Mouse (Mus musculus) small intestine, adult 2 months (tissue): ENCODE results near the gene Ttc7b. TPM values are rescaled to one million over a fixed set of nuclear protein-coding genes. Genes with fewer than 3 reads are reported as not detected.

Source experiments
- H3K27ac ChIP-seq: fragments of 200-500 bp; 2 replicates; pipeline ENCODE4 v1.5.1; 2012; ENCODE audit warnings: low read depth, low read length, control low read depth, inconsistent platforms; ENCODE audit not compliant: insufficient read depth
- H3K27me3 ChIP-seq: fragments of 200-500 bp; 2 replicates; pipeline ENCODE4 v1.6.1; 2012; ENCODE audit warnings: mild to moderate bottlenecking, moderate library complexity, low read length, inconsistent platforms; ENCODE audit not compliant: control insufficient read depth, insufficient read depth
- H3K36me3 ChIP-seq: fragments of 200-500 bp; 2 replicates; pipeline ENCODE4 v1.6.1; 2012; ENCODE audit warnings: mild to moderate bottlenecking, low read length, control low read depth, inconsistent platforms; ENCODE audit not compliant: control insufficient read depth, insufficient read depth
- H3K4me1 ChIP-seq: fragments of 200-500 bp; 2 replicates; pipeline ENCODE4 v1.6.1; 2012; ENCODE audit warnings: low read length, inconsistent platforms, mixed read lengths; ENCODE audit not compliant: control insufficient read depth, insufficient read depth, insufficient read length
- H3K4me3 ChIP-seq: fragments of 200-500 bp; 2 replicates; pipeline ENCODE4 v1.5.1; 2012; ENCODE audit warnings: low read depth, mild to moderate bottlenecking, control low read depth, inconsistent platforms, low read length, moderate library complexity
- CTCF ChIP-seq: fragments of 200-500 bp; IDR thresholded peaks from 2 replicates; pipeline ENCODE4 v1.5.1; 2012; ENCODE audit warnings: low read depth, mild to moderate bottlenecking, control low read depth, inconsistent platforms, low read length, moderate library complexity, mixed read lengths; ENCODE audit not compliant: insufficient replicate concordance, insufficient read length; ENCODE audit errors: extremely low read depth
- POLR2A ChIP-seq: fragments of 200-500 bp; IDR thresholded peaks from 2 replicates; pipeline ENCODE4 v1.6.1; 2012; ENCODE audit warnings: low read depth, mild to moderate bottlenecking, control low read depth, inconsistent platforms, low read length, moderate library complexity
- WGBS: fragments of 180-500 bp; shearing (Covaris S2); methylation state at CpG from one replicate; pipeline ENCODE4 v1.1.7; 2018; 5-methylcytosine and 5-hydroxymethylcytosine counted together
- polyA plus RNA-seq: library from polyadenylated mRNA; depleted of rRNA; stranded (reverse); fragments of >200 nt; gene quantifications from 2 replicates; pipeline ENCODE4 v1.2.3, GENCODE M21; 2012

Gene Ttc7b
- polyA plus RNA-seq, 1 experiment = 13.0 TPM

GRCm38 (mm10) chr12:100514611-100515010 is 6.0 kb downstream of the Ttc7b start:
- 78% methylated on average over 1 of the region's 1 CpGs for WGBS

GRCm38 (mm10) chr12:100513131-100513530 is 7.5 kb downstream of the Ttc7b start:
- no peaks in the 10 kb centered on the region; the same call in 1 of the 2 replicates for H3K4me1 ChIP-seq
- TF ChIP-seq POLR2A (no peak), CTCF (no peak)
- H3K4me3 ChIP-seq = no peak overlapping the region
- H3K27me3 ChIP-seq = no peaks in the 10 kb centered on the region
- H3K27ac ChIP-seq = no peak overlapping the region
- no peaks in the 10 kb centered on the region for H3K36me3 ChIP-seq
- WGBS = 88% methylated on average over 5 of the region's 5 CpGs

More at GRCm38 (mm10) chr12:100514611-100515010, 6.0 kb downstream of the Ttc7b start:
- no peak overlapping the region for H3K27ac ChIP-seq
- peaks cover 6% of the 10 kb centered on the region for H3K4me1 ChIP-seq
- no peak for TF ChIP-seq CTCF
- no peak for TF ChIP-seq POLR2A
- no peak overlapping the region for H3K4me3 ChIP-seq
- no peaks in the 10 kb centered on the region for H3K36me3 ChIP-seq
- H3K27me3 ChIP-seq = no peaks in the 10 kb centered on the region

GRCm38 (mm10) chr12:100512641-100513040 is 8.0 kb downstream of the Ttc7b start:
- Histone ChIP-seq H3K36me3 (no peaks in the 10 kb centered on the region), H3K27me3 (no peaks in the 10 kb centered on the region), H3K4me1 (no peaks in the 10 kb centered on the region), H3K27ac (no peak overlapping the region), H3K4me3 (no peak overlapping the region)
- 87% methylated on average over 9 of the region's 9 CpGs for WGBS
- no peak for TF ChIP-seq POLR2A
- no peak for TF ChIP-seq CTCF

- Histone ChIP-seq H3K4me1 (no peaks in the 10 kb centered on the region), H3K36me3 (no peaks in the 10 kb centered on the region), H3K27me3 (no peaks in the 10 kb centered on the region), H3K4me3 (no peak overlapping the region), H3K27ac (no peak overlapping the region)
- no peak for TF ChIP-seq CTCF
- no peak for TF ChIP-seq POLR2A
- 85% methylated on average over 9 of the region's 9 CpGs for WGBS
Observed at GRCm38 (mm10) chr12:100509615-100510282, 10.9 kb downstream of the Ttc7b start.

- Histone ChIP-seq H3K27ac (no peak overlapping the region), H3K4me1 (no peaks in the 10 kb centered on the region), H3K27me3 (no peaks in the 10 kb centered on the region), H3K36me3 (no peaks in the 10 kb centered on the region), H3K4me3 (no peak overlapping the region)
- TF ChIP-seq CTCF = no peak
- no peak for TF ChIP-seq POLR2A
- 81% methylated on average over 5 of the region's 5 CpGs for WGBS
Observed at GRCm38 (mm10) chr12:100508668-100509067, 12.0 kb downstream of the Ttc7b start.

DNA sequence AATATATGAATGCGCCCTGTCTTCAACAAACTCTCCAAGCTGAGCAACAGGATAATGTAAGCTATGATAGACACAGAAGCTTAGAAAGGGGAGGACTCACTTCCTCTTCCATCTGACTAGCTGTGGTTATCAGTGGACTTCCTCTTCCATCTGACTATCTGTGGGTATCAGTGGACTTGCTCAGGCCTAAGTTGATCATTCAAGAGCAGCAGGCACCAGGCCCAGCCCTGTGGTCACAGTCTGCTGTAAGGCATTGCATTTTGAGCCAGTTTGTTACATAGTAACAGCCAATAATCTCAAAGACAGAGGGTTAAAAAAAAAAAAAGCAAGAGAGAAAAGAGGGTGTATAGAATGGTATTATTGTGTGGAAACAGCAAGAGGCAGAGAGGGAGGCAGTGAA is 15.1 kb downstream of the Ttc7b start:
- H3K27me3 ChIP-seq = no peaks in the 10 kb centered on the region
- H3K4me3 ChIP-seq = no peak overlapping the region
- no peaks in the 10 kb centered on the region for H3K36me3 ChIP-seq
- TF ChIP-seq POLR2A = no peak
- TF ChIP-seq CTCF = no peak
- H3K4me1 ChIP-seq = peaks cover 4% of the 10 kb centered on the region; the same call in 1 of the 2 replicates
- 92% methylated on average over 1 of the region's 1 CpGs for WGBS
- no peak overlapping the region for H3K27ac ChIP-seq

GRCm38 (mm10) chr12:100504585-100504984 is 16.0 kb downstream of the Ttc7b start:
- H3K27ac ChIP-seq = no peak overlapping the region
- TF ChIP-seq POLR2A (no peak), CTCF (no peak)
- no peak overlapping the region for H3K4me3 ChIP-seq
- H3K4me1 ChIP-seq = peaks cover 4% of the 10 kb centered on the region; the same call in 1 of the 2 replicates
- no peaks in the 10 kb centered on the region for H3K36me3 ChIP-seq
- H3K27me3 ChIP-seq = no peaks in the 10 kb centered on the region
- 97% methylated on average over 2 of the region's 2 CpGs for WGBS

DNA sequence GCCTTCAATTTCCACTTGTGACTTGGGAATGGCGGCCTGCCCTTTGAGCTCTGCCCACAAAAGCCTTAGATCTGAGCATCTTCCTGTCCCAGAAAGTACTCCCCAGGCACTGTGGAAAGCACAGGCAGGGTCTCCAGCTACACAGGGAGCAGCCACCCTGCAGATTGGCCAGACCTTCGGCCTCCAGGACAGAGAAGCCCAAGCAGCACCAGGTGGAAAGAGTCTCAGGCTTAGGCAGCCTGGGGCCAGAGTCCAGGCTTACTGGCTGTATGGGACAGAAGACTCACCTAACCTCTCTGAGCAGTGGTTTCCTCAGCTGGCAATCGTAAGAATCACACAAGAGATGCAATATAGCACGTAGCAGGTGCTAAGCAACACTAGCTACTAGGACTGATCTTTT is 17.0 kb downstream of the Ttc7b start:
- Histone ChIP-seq H3K36me3 (0 out of 2 replicates have a peak, but pooled peaks cover 2% of the 10 kb centered on the region), H3K4me1 (peaks cover 4% of the 10 kb centered on the region; the same call in 1 of the 2 replicates), H3K27me3 (no peaks in the 10 kb centered on the region), H3K27ac (no peak overlapping the region), H3K4me3 (no peak overlapping the region)
- TF ChIP-seq POLR2A (no peak), CTCF (no peak)
- 77% methylated on average over 4 of the region's 4 CpGs for WGBS
